Mouse (Mus musculus): ENCODE measurements at regions not wholly inside any gene's neighbourhood (a gene's known extent, or its start where the extent isn't known, plus 50 kb on each side); places are given as distances from the start of the nearest gene placed in this dataset.
"Not testable (repeated sequence)": the region's sequence is repeated elsewhere in the genome, so short reads cannot be mapped to it uniquely, and the experiment has no call there.

DNA sequence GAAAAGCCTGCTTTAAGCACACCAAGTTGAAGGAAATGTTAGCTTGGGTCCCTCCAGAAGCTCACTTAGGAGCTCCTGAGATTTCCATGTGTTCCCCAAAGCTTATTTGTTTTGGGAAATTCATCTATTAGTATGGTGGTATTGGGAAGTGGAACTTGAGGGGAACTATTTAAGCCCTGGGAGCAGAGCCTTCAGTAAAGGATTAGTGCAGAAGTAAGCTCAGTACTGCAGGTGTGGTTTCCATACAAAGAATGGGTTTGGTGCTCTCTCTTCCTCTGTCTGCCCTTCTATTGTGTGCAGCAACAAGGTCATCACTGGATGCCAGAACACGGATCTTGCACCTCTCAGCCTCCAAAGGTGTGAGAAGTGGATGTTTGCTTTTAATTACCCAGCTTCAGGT, 57.2 kb downstream of the Foxa2 start:
- no peak overlapping the region for H3K4me3 ChIP-seq
- WGBS (ENCODE audit: insufficient replicate concordance), result 26% methylated on average over 1 of the region's 1 CpGs
- no peaks in the 10 kb centered on the region for H3K36me3 ChIP-seq
- no peak overlapping the region for H3K4me2 ChIP-seq
- H3K9me3 ChIP-seq (replicated peaks), result no peaks in the 10 kb centered on the region
- no peak overlapping the region for H3K9ac ChIP-seq
- H3K27me3 ChIP-seq (replicated peaks), result no peaks in the 10 kb centered on the region
- H3K4me1 ChIP-seq, result peaks cover 3% of the 10 kb centered on the region; the same call in 1 of the 2 replicates
- ATAC-seq, result no peak
- no peak overlapping the region for H3K27ac ChIP-seq

DNA sequence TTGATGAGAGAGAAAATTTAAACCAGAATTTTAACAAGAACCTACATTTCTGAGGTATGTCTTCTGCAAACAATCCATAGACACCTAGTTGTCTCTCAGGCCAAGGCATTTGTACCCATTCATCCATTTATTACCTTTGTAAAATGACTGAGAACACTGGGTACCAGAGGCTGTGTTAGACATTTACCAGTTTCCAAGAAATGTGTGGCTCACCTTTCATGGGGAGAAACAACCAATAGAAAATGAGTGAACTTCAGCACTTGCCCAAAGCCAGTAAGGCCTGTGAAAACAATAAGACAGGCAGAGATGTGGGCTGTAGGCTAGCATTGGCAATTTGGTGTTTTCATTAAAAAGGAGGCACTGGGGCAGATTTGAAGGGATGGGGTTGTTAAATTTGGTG, 58.2 kb downstream of the Foxa2 start:
- no peaks in the 10 kb centered on the region for H3K36me3 ChIP-seq
- no peaks in the 10 kb centered on the region for H3K9me3 ChIP-seq (replicated peaks)
- H3K9ac ChIP-seq, result no peak overlapping the region
- no peak overlapping the region for H3K27ac ChIP-seq
- peaks cover 6% of the 10 kb centered on the region; the same call in 1 of the 2 replicates for H3K4me1 ChIP-seq
- H3K27me3 ChIP-seq (replicated peaks), result no peaks in the 10 kb centered on the region
- no peak for ATAC-seq
- H3K4me2 ChIP-seq, result no peak overlapping the region
- no peak overlapping the region for H3K4me3 ChIP-seq

GRCm38 (mm10) chr2:147985261-147985575, 61.6 kb downstream of the Foxa2 start:
- no peak for ATAC-seq
- no peaks in the 10 kb centered on the region for H3K9me3 ChIP-seq (replicated peaks)
- H3K4me1 ChIP-seq, result peaks cover 6% of the 10 kb centered on the region; the same call in 1 of the 2 replicates
- H3K4me3 ChIP-seq, result no peak overlapping the region
- H3K27me3 ChIP-seq (replicated peaks), result no peaks in the 10 kb centered on the region
- no peak overlapping the region for H3K4me2 ChIP-seq
- H3K36me3 ChIP-seq, result no peaks in the 10 kb centered on the region
- H3K27ac ChIP-seq, result no peak overlapping the region
- H3K9ac ChIP-seq, result no peak overlapping the region
- WGBS (ENCODE audit: insufficient replicate concordance), result 43% methylated on average over 2 of the region's 2 CpGs

DNA sequence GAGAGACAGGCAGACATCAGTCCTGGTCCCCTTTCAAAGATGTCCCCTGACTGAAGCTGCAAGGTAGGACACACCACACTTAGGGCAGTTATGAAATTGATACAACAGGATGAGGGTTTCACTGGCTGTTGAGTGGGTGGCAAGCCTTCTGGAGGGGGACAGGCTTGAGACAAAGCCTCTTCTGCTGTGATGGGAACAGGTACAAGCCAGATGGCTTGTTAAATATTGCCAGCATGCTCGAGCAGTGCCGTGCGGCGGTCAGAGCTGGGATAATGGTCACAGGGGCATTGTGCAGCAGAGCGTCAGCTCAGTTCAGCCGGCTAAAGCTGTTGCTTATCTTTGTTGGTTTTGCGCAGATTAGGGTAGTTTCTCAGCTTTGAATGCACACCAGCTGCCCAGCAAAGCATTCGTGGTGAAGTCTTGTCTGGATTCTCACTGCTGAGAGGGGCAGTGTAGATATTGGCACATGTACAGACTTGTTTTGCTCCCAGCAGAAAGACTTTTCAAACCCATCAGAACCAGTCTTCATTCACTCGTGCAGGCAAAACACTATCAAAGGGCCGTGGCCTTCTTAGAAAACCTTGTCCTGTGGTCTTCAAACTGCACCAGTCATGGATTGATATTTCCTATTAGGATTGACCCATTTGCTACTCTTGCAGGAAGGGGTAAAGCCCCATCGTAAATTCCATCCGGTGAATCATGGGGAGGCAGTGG, 62.1 kb downstream of the Foxa2 start:
- H3K36me3 ChIP-seq, result no peaks in the 10 kb centered on the region
- H3K4me1 ChIP-seq, result peaks cover 8% of the 10 kb centered on the region; the same call in 1 of the 2 replicates
- ATAC-seq, result peak; percentile 30; the same call in 1 of the 2 replicates
- no peak overlapping the region for H3K9ac ChIP-seq
- no peak overlapping the region for H3K4me2 ChIP-seq
- H3K27me3 ChIP-seq (replicated peaks), result no peaks in the 10 kb centered on the region
- no peaks in the 10 kb centered on the region for H3K9me3 ChIP-seq (replicated peaks)
- no peak overlapping the region for H3K4me3 ChIP-seq
- 45% methylated on average over 12 of the region's 12 CpGs for WGBS (ENCODE audit: insufficient replicate concordance)
- H3K27ac ChIP-seq, result no peak overlapping the region

DNA sequence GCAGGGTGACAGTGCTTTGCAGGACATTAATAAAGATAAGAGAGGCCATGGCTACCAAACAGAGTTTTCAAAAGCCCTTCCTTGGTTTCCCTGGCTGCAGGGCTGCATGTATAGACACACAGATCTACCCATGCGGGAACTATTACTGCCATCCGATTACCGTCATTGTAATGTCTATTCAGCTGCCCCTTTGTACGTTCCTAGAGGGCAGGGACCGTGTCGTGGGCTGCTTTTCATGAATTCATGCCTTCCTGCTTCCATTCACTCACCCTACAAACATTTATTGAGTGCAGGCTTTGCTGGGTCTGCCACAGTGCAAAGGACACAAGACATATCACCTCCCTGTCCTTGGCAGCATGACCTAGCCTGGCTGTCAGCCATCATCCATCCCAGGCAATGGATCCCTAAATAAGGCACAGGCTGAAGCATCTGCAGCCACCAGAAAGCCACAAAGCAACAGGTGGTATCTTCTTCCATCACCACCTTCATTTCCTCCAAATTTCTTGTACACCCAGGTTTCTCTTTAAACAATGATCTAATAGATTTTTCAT, 65.8 kb downstream of the Foxa2 start:
- H3K27ac ChIP-seq, result peak overlapping the region; percentile 47
- H3K27me3 ChIP-seq (replicated peaks), result no peaks in the 10 kb centered on the region
- H3K4me3 ChIP-seq, result no peak overlapping the region
- no peak overlapping the region for H3K9ac ChIP-seq
- H3K9me3 ChIP-seq (replicated peaks), result no peaks in the 10 kb centered on the region
- no peak for ATAC-seq
- H3K36me3 ChIP-seq, result no peaks in the 10 kb centered on the region
- H3K4me1 ChIP-seq, result peaks cover 9% of the 10 kb centered on the region; the same call in 1 of the 2 replicates
- no peak overlapping the region for H3K4me2 ChIP-seq
- 69% methylated on average over 6 of the region's 6 CpGs for WGBS (ENCODE audit: insufficient replicate concordance)

GRCm38 (mm10) chr2:147980408-147980807, 66.4 kb downstream of the Foxa2 start:
- H3K27ac ChIP-seq, result no peak overlapping the region
- H3K4me3 ChIP-seq, result no peak overlapping the region
- no peak overlapping the region for H3K9ac ChIP-seq
- ATAC-seq, result peak; percentile 25; the same call in 1 of the 2 replicates
- no peaks in the 10 kb centered on the region for H3K27me3 ChIP-seq (replicated peaks)
- H3K36me3 ChIP-seq, result no peaks in the 10 kb centered on the region
- peaks cover 9% of the 10 kb centered on the region; the same call in 1 of the 2 replicates for H3K4me1 ChIP-seq
- no peaks in the 10 kb centered on the region for H3K9me3 ChIP-seq (replicated peaks)
- no peak overlapping the region for H3K4me2 ChIP-seq
- 54% methylated on average over 1 of the region's 1 CpGs for WGBS (ENCODE audit: insufficient replicate concordance)

- H3K27ac ChIP-seq, result 0 out of 2 replicates have a peak overlapping the region, but pooled peaks have one; percentile 12
- 66% methylated on average over 4 of the region's 4 CpGs for WGBS (ENCODE audit: insufficient replicate concordance)
- H3K4me3 ChIP-seq, result no peak overlapping the region
- no peaks in the 10 kb centered on the region for H3K36me3 ChIP-seq
- H3K4me2 ChIP-seq, result no peak overlapping the region
- H3K9me3 ChIP-seq (replicated peaks), result no peaks in the 10 kb centered on the region
- H3K4me1 ChIP-seq, result peaks cover 6% of the 10 kb centered on the region; the same call in 1 of the 2 replicates
- H3K27me3 ChIP-seq (replicated peaks), result no peaks in the 10 kb centered on the region
- H3K9ac ChIP-seq, result no peak overlapping the region
- peak; percentile 43 for ATAC-seq
These were observed 67.0 kb downstream of the Foxa2 start for GRCm38 (mm10) chr2:147979660-147980364.

- H3K9ac ChIP-seq, result no peak overlapping the region
- H3K36me3 ChIP-seq, result no peaks in the 10 kb centered on the region
- H3K27me3 ChIP-seq (replicated peaks), result no peaks in the 10 kb centered on the region
- no peak for ATAC-seq
- no peak overlapping the region for H3K4me2 ChIP-seq
- H3K4me3 ChIP-seq, result no peak overlapping the region
- WGBS (ENCODE audit: insufficient replicate concordance), result 68% methylated on average over 1 of the region's 1 CpGs
- H3K27ac ChIP-seq, result no peak overlapping the region
- H3K4me1 ChIP-seq, result 0 out of 2 replicates have a peak, but pooled peaks cover 3% of the 10 kb centered on the region
- H3K9me3 ChIP-seq (replicated peaks), result no peaks in the 10 kb centered on the region
These were observed 67.8 kb downstream of the Foxa2 start for GRCm38 (mm10) chr2:147979001-147979400.

GRCm38 (mm10) chr2:147974776-147975175, 72.0 kb downstream of the Foxa2 start:
- Histone ChIP-seq H3K4me1 (0 out of 2 replicates have a peak, but pooled peaks cover 2% of the 10 kb centered on the region), H3K27me3 (replicated peaks) (no peaks in the 10 kb centered on the region), H3K9ac (no peak overlapping the region), H3K36me3 (no peaks in the 10 kb centered on the region), H3K4me3 (no peak overlapping the region), H3K27ac (no peak overlapping the region), H3K9me3 (replicated peaks) (no peaks in the 10 kb centered on the region), H3K4me2 (no peak overlapping the region)
- no peak for ATAC-seq
- 31% methylated on average over 2 of the region's 2 CpGs for WGBS (ENCODE audit: insufficient replicate concordance)

- Histone ChIP-seq H3K4me3 (no peak overlapping the region), H3K4me2 (peak overlapping the region; percentile 16; the same call in 1 of the 2 replicates), H3K9me3 (replicated peaks) (no peaks in the 10 kb centered on the region), H3K9ac (no peak overlapping the region), H3K27ac (no peak overlapping the region), H3K27me3 (replicated peaks) (no peaks in the 10 kb centered on the region; the same call in 1 of the 2 replicates), H3K4me1 (no peaks in the 10 kb centered on the region), H3K36me3 (no peaks in the 10 kb centered on the region)
- WGBS (ENCODE audit: insufficient replicate concordance), result 52% methylated on average over 10 of the region's 10 CpGs
- ATAC-seq, result peak; percentile 80
These were observed 78.1 kb downstream of the Foxa2 start for GRCm38 (mm10) chr2:147968671-147969070.

GRCm38 (mm10) chr2:147967829-147968529, 78.8 kb downstream of the Foxa2 start:
- no peaks in the 10 kb centered on the region for H3K9me3 ChIP-seq (replicated peaks)
- ATAC-seq, result no peak
- H3K4me3 ChIP-seq, result no peak overlapping the region
- peak overlapping the region; percentile 16; the same call in 1 of the 2 replicates for H3K4me2 ChIP-seq
- H3K27ac ChIP-seq, result no peak overlapping the region
- H3K36me3 ChIP-seq, result no peaks in the 10 kb centered on the region
- no peaks in the 10 kb centered on the region for H3K4me1 ChIP-seq
- 60% methylated on average over 9 of the region's 9 CpGs for WGBS (ENCODE audit: insufficient replicate concordance)
- no peaks in the 10 kb centered on the region; the same call in 1 of the 2 replicates for H3K27me3 ChIP-seq (replicated peaks)
- H3K9ac ChIP-seq, result no peak overlapping the region

- H3K9ac ChIP-seq; H3K36me3 ChIP-seq; H3K9me3 ChIP-seq (replicated peaks); H3K27ac ChIP-seq; H3K4me1 ChIP-seq; H3K27me3 ChIP-seq (replicated peaks); H3K4me3 ChIP-seq; ATAC-seq; H3K4me2 ChIP-seq: not testable (repeated sequence)
- 86% methylated on average over 1 of the region's 1 CpGs for WGBS (ENCODE audit: insufficient replicate concordance)
These were observed 83.5 kb downstream of the Foxa2 start for GRCm38 (mm10) chr2:147963284-147963683.
